Mouse (Mus musculus) liver, adult 2 months (tissue): ENCODE data around the gene Me3.

Experiments used
- CTCF ChIP-seq: fragments of 200-500 bp; IDR thresholded peaks from 2 replicates; pipeline ENCODE4 v1.5.1; 2011; ENCODE audit warnings: low read depth, low read length, control low read depth
- POLR2A ChIP-seq: fragments of 200-500 bp; IDR thresholded peaks from 2 replicates; pipeline ENCODE4 v1.6.1; 2011; ENCODE audit warnings: low read length, control low read depth; ENCODE audit not compliant: insufficient read depth; ENCODE audit errors: extremely low read depth

- TF ChIP-seq CTCF = no peak
- TF ChIP-seq POLR2A = no peak
These were observed 8.9 kb upstream of the Me3 start for GRCm38 (mm10) chr7:89623331-89623730.
